Mouse (Mus musculus) MEL (cell line): Measurements from ENCODE around the gene Naa16. TPM values are rescaled to one million over a fixed set of nuclear protein-coding genes. Genes with fewer than 3 reads are reported as not detected.

Experiments
- DNase-seq: peaks from one replicate; pipeline ENCODE4 v3.0.0; 2011; ENCODE audit warnings: low read depth, low spot score
- H3K27ac ChIP-seq: 2 replicates; pipeline ENCODE4 v1.5.1; 2012; ENCODE audit warnings: low read depth, mild to moderate bottlenecking, control low read depth, low read length, moderate library complexity; ENCODE audit not compliant: control insufficient read depth
- H3K27me3 ChIP-seq, 2 experiments: fragments of 150-350 bp in 1 of 2; sonication (generic) in 1 of 2; 2 replicates each; pipeline ENCODE4 v1.6.1; 2012; ENCODE audit warnings: low read length in 2 of 2, mild to moderate bottlenecking in 2 of 2, improper control_type of control experiment in 1 of 2, moderate library complexity in 1 of 2; ENCODE audit not compliant: insufficient read depth in 2 of 2, control insufficient read depth in 1 of 2
- H3K36me3 ChIP-seq, 2 experiments: 2 replicates each; pipeline ENCODE4 v1.6.1; 2012 to 2014; ENCODE audit warnings: low read length in 2 of 2, improper control_type of control experiment in 1 of 2, inconsistent platforms in 1 of 2, mild to moderate bottlenecking in 1 of 2; ENCODE audit not compliant: insufficient read depth in 2 of 2, control insufficient read depth in 1 of 2
- H3K4me1 ChIP-seq, 2 experiments: fragments of 150-350 bp in 1 of 2; sonication (generic) in 1 of 2; 2 replicates each; pipeline ENCODE4 v1.6.1; 2012; ENCODE audit warnings: low read length in 2 of 2, improper control_type of control experiment in 1 of 2, mild to moderate bottlenecking in 1 of 2; ENCODE audit not compliant: insufficient read depth in 2 of 2, control insufficient read depth in 1 of 2
- H3K4me3 ChIP-seq, 2 experiments: fragments of 150-350 bp in 1 of 2; sonication (generic) in 1 of 2; 2 replicates each; pipeline ENCODE4 v1.5.1; 2012; ENCODE audit warnings: low read depth in 2 of 2, low read length in 2 of 2, mild to moderate bottlenecking in 2 of 2, moderate library complexity in 2 of 2, control low read depth in 1 of 2, improper control_type of control experiment in 1 of 2; ENCODE audit not compliant: control insufficient read depth in 1 of 2, insufficient read depth in 1 of 2
- H3K79me2 ChIP-seq: 2 replicates; pipeline ENCODE4 v1.6.1; 2012; ENCODE audit warnings: mild to moderate bottlenecking, low read length, moderate library complexity; ENCODE audit not compliant: control insufficient read depth, poor library complexity, insufficient read depth
- H3K9ac ChIP-seq: 2 replicates; pipeline ENCODE4 v1.6.1; 2012; ENCODE audit warnings: low read depth, mild to moderate bottlenecking, control low read depth, low read length, moderate library complexity; ENCODE audit not compliant: control insufficient read depth, poor library complexity, severe bottlenecking
- H3K9me3 ChIP-seq: fragments of 150-350 bp; sonication (generic); replicated peaks from 2 replicates; pipeline ENCODE4 v1.6.1; 2012; ENCODE audit warnings: mild to moderate bottlenecking, low read length, improper control_type of control experiment, moderate library complexity; ENCODE audit not compliant: insufficient read depth
- E2F4 ChIP-seq: IDR thresholded peaks from 2 replicates; pipeline ENCODE4 v1.6.1; 2011; ENCODE audit warnings: low read depth, low read length, improper control_type of control experiment, borderline replicate concordance
- EP300 ChIP-seq, 2 experiments: IDR thresholded peaks; 2 replicates each; pipeline ENCODE4 v1.6.1; 2011; ENCODE audit warnings: improper control_type of control experiment in 2 of 2, low read length in 2 of 2, low read depth in 1 of 2, mild to moderate bottlenecking in 1 of 2
- GABPA ChIP-seq: IDR thresholded peaks from 2 replicates; pipeline ENCODE4 v1.6.1; 2012; ENCODE audit warnings: low read depth, mild to moderate bottlenecking, inconsistent platforms, low read length, improper control_type of control experiment, moderate library complexity
- GATA1 ChIP-seq: IDR thresholded peaks from 2 replicates; pipeline ENCODE4 v1.6.1; 2011; ENCODE audit warnings: low read depth, low read length, improper control_type of control experiment
- KAT2A ChIP-seq: conservative IDR thresholded peaks from 2 replicates; pipeline ENCODE4 v1.6.1; 2012; ENCODE audit warnings: low read depth, low read length, improper control_type of control experiment, inconsistent platforms
- MAFK ChIP-seq: IDR thresholded peaks from 2 replicates; pipeline ENCODE4 v1.6.1; 2011; ENCODE audit warnings: low read depth, mild to moderate bottlenecking, low read length, improper control_type of control experiment, borderline replicate concordance
- MAZ ChIP-seq: IDR thresholded peaks from 2 replicates; pipeline ENCODE4 v1.6.1; 2012; ENCODE audit warnings: low read depth, mild to moderate bottlenecking, inconsistent platforms, low read length, improper control_type of control experiment
- MXI1 ChIP-seq: IDR thresholded peaks from 2 replicates; pipeline ENCODE4 v1.6.1; 2011; ENCODE audit warnings: mild to moderate bottlenecking, low read depth, low read length, improper control_type of control experiment
- MYC ChIP-seq: IDR thresholded peaks from 2 replicates; pipeline ENCODE4 v1.6.1; 2011; ENCODE audit warnings: low read depth, mild to moderate bottlenecking, low read length, improper control_type of control experiment, moderate library complexity
- SIN3A ChIP-seq: IDR thresholded peaks from 2 replicates; pipeline ENCODE4 v1.6.1; 2012; ENCODE audit warnings: low read length, improper control_type of control experiment, inconsistent platforms
- TAL1 ChIP-seq: IDR thresholded peaks from 2 replicates; pipeline ENCODE4 v1.6.1; 2012; ENCODE audit warnings: mild to moderate bottlenecking, inconsistent platforms, low read length, moderate library complexity, mixed read lengths
- TBP ChIP-seq: IDR thresholded peaks from 2 replicates; pipeline ENCODE4 v1.8.0; 2011; ENCODE audit warnings: low read depth, low read length, improper control_type of control experiment
- TCF12 ChIP-seq: IDR thresholded peaks from 2 replicates; pipeline ENCODE4 v1.6.1; 2014; ENCODE audit warnings: low read depth, mild to moderate bottlenecking, inconsistent platforms, low read length, improper control_type of control experiment, moderate library complexity
- UBTF ChIP-seq: IDR thresholded peaks from 2 replicates; pipeline ENCODE4 v1.6.1; 2012; ENCODE audit warnings: low read depth, mild to moderate bottlenecking, inconsistent platforms, low read length, improper control_type of control experiment, moderate library complexity, borderline replicate concordance; ENCODE audit not compliant: insufficient read depth
- ZC3H11A ChIP-seq: IDR thresholded peaks from 2 replicates; pipeline ENCODE4 v1.6.1; 2012; ENCODE audit warnings: low read depth, mild to moderate bottlenecking, inconsistent platforms, low read length, improper control_type of control experiment
- ZKSCAN1 ChIP-seq: IDR thresholded peaks from 2 replicates; pipeline ENCODE4 v1.6.1; 2012; ENCODE audit warnings: low read depth, mild to moderate bottlenecking, inconsistent platforms, low read length, improper control_type of control experiment, moderate library complexity
- polyA plus RNA-seq, 2 experiments: library from polyadenylated mRNA; stranded (reverse) in 1 of 2; unstranded in 1 of 2; fragments of >175 nt in 1 of 2; fragments of >200 nt in 1 of 2; gene quantifications; 2 replicates each; pipeline versions ENCODE4 v1.2.1 to v1.2.4; 2012; ENCODE audit warnings: low replicate concordance in 2 of 2, low read depth in 1 of 2; ENCODE audit not compliant: insufficient read length in 2 of 2, insufficient read depth in 1 of 2, missing spikeins in 1 of 2
- total RNA-seq: library from RNA; depleted of rRNA; stranded (reverse); fragments of 300-350 nt; gene quantifications from 2 replicates; pipeline ENCODE4 v1.2.3, GENCODE M21; 2012

Gene Naa16
- total and polyA plus RNA-seq, 3 experiments, result 22.4 to 51.6 TPM; not detected in 1

DNA sequence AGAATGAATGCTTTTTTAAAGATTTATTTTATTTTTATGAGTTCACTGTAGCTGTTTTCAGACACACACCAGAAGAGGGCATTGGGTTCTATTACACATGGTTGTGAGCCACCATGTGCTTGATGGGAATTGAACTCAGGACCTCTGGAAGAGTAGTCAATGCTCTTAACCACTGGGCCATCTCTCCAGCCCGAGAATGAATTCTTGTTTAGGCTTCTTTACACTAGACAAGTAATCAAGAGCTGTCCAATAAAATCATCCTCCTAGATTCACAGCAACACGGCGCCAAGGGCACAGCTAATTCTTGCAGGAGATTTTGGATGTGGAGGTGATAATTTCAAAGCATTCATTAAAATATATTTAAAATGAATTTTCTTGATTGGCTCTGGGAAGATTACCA, 2.3 kb downstream of the Naa16 start:
- H3K27me3 ChIP-seq, result no peaks in the 10 kb centered on the region
- peaks cover 8 to 16% of the 10 kb centered on the region in 2 experiments for H3K4me1 ChIP-seq
- no peak overlapping the region for H3K4me3 ChIP-seq
- H3K9me3 ChIP-seq, result no peaks in the 10 kb centered on the region
- H3K27ac ChIP-seq, result no peak overlapping the region
- H3K79me2 ChIP-seq, result peaks cover 37% of the 10 kb centered on the region
- no peak overlapping the region for H3K9ac ChIP-seq
- peak; percentile 65 for TF ChIP-seq TBP
- no peak for TF ChIP-seq KAT2A
- TF ChIP-seq, all 39 proteins: peak for 1
- DNase-seq, result no peak
- H3K36me3 ChIP-seq, result peaks cover 20 to 40% of the 10 kb centered on the region in 2 experiments

DNA sequence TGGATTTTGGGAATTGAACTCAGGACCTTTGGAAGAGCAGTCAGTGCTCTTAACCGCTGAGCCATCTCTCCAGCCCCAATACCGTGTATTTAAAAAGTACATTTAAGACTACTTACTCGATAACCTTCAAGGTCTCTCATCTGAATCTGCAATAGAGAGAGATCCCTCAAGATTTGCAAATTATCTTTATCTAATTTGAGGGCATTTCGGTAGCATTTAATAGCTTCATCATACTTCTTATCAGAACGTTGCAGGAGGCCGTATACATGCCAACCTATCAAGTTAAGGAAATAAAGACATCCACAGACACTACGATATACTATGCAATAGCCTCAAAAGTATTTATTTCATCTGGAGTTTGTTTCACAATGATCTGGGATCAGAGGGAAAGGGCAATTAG, 7.5 kb downstream of the Naa16 start:
- H3K4me1 ChIP-seq, result peaks cover 0 to 12% of the 10 kb centered on the region in 2 experiments; a peak in 3 of 4 replicates
- H3K9me3 ChIP-seq, result no peaks in the 10 kb centered on the region
- H3K27ac ChIP-seq, result peak overlapping the region; percentile 39; the same call in 1 of the 2 replicates
- peak; percentile 47; the same call in 1 of the 2 replicates for TF ChIP-seq MXI1
- peak; percentile 71 for TF ChIP-seq GATA1
- peak; percentile 73 to 74; a peak in 3 of 4 replicates for TF ChIP-seq EP300 (IDR thresholded peaks at IDR 0.05; ENCODE audit: low read depth in 1 of 2, low read length in 2 of 2)
- TF ChIP-seq UBTF, result no peak
- 0 out of 2 replicates have a peak, but pooled peaks have one; percentile 52 for TF ChIP-seq SIN3A
- no peak for TF ChIP-seq GABPA
- no peak for TF ChIP-seq MYC
- TF ChIP-seq TBP, result peak; percentile 65
- TF ChIP-seq ZC3H11A, result no peak
- TF ChIP-seq TAL1, result peak; percentile 33
- peak; percentile 84 for TF ChIP-seq TCF12
- TF ChIP-seq ZKSCAN1, result no peak
- 0 out of 2 replicates have a peak, but pooled peaks have one; percentile 6 for TF ChIP-seq MAFK
- H3K4me3 ChIP-seq, result no peak overlapping the region
- peaks cover 20% of the 10 kb centered on the region for H3K79me2 ChIP-seq
- H3K9ac ChIP-seq, result no peak overlapping the region
- no peaks in the 10 kb centered on the region for H3K27me3 ChIP-seq
- H3K36me3 ChIP-seq, result peaks cover 34 to 41% of the 10 kb centered on the region in 2 experiments
- DNase-seq, result peak; percentile 35

DNA sequence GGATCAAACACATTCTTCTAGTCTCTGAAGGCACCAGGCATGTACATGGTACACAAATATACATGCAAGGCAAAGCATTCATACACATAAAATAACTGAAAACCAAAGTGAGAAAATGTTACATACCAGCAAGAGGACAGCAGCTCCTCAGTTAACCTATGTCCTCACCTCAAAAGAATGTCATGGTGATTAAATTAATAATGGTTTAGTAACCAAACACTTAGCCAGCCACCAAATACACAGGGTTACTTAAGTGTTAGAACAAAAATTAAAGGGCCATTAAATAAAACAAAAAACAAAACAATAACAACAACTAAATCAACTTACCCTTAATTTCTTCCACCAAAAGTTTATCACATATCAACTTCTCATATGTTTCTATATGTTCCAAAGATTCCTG, 13.5 kb downstream of the Naa16 start:
- Histone ChIP-seq H3K27me3 (no peaks in the 10 kb centered on the region), H3K4me3 (no peak overlapping the region), H3K4me1 (no peaks in the 10 kb centered on the region), H3K9me3 (no peaks in the 10 kb centered on the region), H3K36me3 (peaks cover 3 to 20% of the 10 kb centered on the region in 2 experiments; a peak in 3 of 4 replicates), H3K9ac (no peak overlapping the region), H3K79me2 (peaks cover under 1% of the 10 kb centered on the region; the same call in 1 of the 2 replicates), H3K27ac (no peak overlapping the region)
- DNase-seq, result no peak
- TF ChIP-seq GATA1 (no peak), MXI1 (no peak), TCF12 (no peak), E2F4 (no peak), UBTF (no peak), MAZ (no peak)
- TF ChIP-seq, all 39 proteins: peak for 0
